Mouse (Mus musculus): ENCODE measurements around the gene Ryk. TPM values are rescaled to one million over a fixed set of nuclear protein-coding genes. Genes with fewer than 3 reads are reported as not detected.
A peak's percentile ranks its signal among the peaks of the same experiment; 100 is the strongest.

Gene Ryk
- polyA plus RNA-seq, 1 experiment: 6.8 TPM

GRCm38 (mm10) chr9:102868451-102868850 lies 33.7 kb downstream of the Ryk start:
- Histone ChIP-seq H3K27ac (ENCODE audit: insufficient read depth, low read length) (no peak overlapping the region), H3K27me3 (ENCODE audit: control insufficient read depth, insufficient read depth, low read length) (no peaks in the 10 kb centered on the region), H3K36me3 (ENCODE audit: control insufficient read depth, insufficient read depth, low read length) (no peaks in the 10 kb centered on the region), H3K4me3 (ENCODE audit: extremely low read depth, insufficient read depth, insufficient read length) (no peak overlapping the region), H3K4me1 (ENCODE audit: control insufficient read depth, insufficient read depth, insufficient read length) (no peaks in the 10 kb centered on the region)
- WGBS: 86% methylated on average over 7 of the region's 7 CpGs
- no peak for DNase-seq (ENCODE audit: low read depth in 1 of 2, low spot score in 2 of 2)
- TF ChIP-seq POLR2A (IDR thresholded peaks at IDR 0.05; ENCODE audit: low read depth, low read length) (no peak), CTCF (IDR thresholded peaks at IDR 0.05; ENCODE audit: extremely low read depth, insufficient read depth, insufficient read length, insufficient replicate concordance) (no peak)

- TF ChIP-seq POLR2A (IDR thresholded peaks at IDR 0.05; ENCODE audit: low read depth, low read length) (no peak), CTCF (IDR thresholded peaks at IDR 0.05; ENCODE audit: extremely low read depth, insufficient read depth, insufficient read length, insufficient replicate concordance) (no peak)
- Histone ChIP-seq H3K4me3 (ENCODE audit: extremely low read depth, insufficient read depth, insufficient read length) (no peak overlapping the region), H3K36me3 (ENCODE audit: control insufficient read depth, insufficient read depth, low read length) (no peaks in the 10 kb centered on the region), H3K27me3 (ENCODE audit: control insufficient read depth, insufficient read depth, low read length) (no peaks in the 10 kb centered on the region), H3K27ac (ENCODE audit: insufficient read depth, low read length) (no peak overlapping the region), H3K4me1 (ENCODE audit: control insufficient read depth, insufficient read depth, insufficient read length) (peaks cover 3% of the 10 kb centered on the region; the same call in 1 of the 2 replicates)
- no peak for DNase-seq (ENCODE audit: low read depth in 1 of 2, low spot score in 2 of 2)
- 80% methylated on average over 7 of the region's 7 CpGs for WGBS
Observed at GRCm38 (mm10) chr9:102876054-102876690, 41.5 kb downstream of the Ryk start.

GRCm38 (mm10) chr9:102877916-102878315 lies 43.2 kb downstream of the Ryk start:
- no peaks in the 10 kb centered on the region for H3K36me3 ChIP-seq (ENCODE audit: control insufficient read depth, insufficient read depth, low read length)
- TF ChIP-seq CTCF (IDR thresholded peaks at IDR 0.05; ENCODE audit: extremely low read depth, insufficient read depth, insufficient read length, insufficient replicate concordance): no peak
- no peak for TF ChIP-seq POLR2A (IDR thresholded peaks at IDR 0.05; ENCODE audit: low read depth, low read length)

GRCm38 (mm10) chr9:102879545-102879944 lies 44.8 kb downstream of the Ryk start:
- DNase-seq (ENCODE audit: low read depth in 1 of 2, low spot score in 2 of 2): peak; percentile 65 to 70
- Histone ChIP-seq H3K36me3 (ENCODE audit: control insufficient read depth, insufficient read depth, low read length) (no peaks in the 10 kb centered on the region), H3K27ac (ENCODE audit: insufficient read depth, low read length) (no peak overlapping the region), H3K4me1 (ENCODE audit: control insufficient read depth, insufficient read depth, insufficient read length) (peaks cover 3% of the 10 kb centered on the region; the same call in 1 of the 2 replicates), H3K27me3 (ENCODE audit: control insufficient read depth, insufficient read depth, low read length) (no peaks in the 10 kb centered on the region), H3K4me3 (ENCODE audit: extremely low read depth, insufficient read depth, insufficient read length) (no peak overlapping the region)
- peak; percentile 54; the same call in 1 of the 2 replicates for TF ChIP-seq CTCF (IDR thresholded peaks at IDR 0.05; ENCODE audit: extremely low read depth, insufficient read depth, insufficient read length, insufficient replicate concordance)
- no peak for TF ChIP-seq POLR2A (IDR thresholded peaks at IDR 0.05; ENCODE audit: low read depth, low read length)
- WGBS: 23% methylated on average over 8 of the region's 8 CpGs

More at GRCm38 (mm10) chr9:102877916-102878315, 43.2 kb downstream of the Ryk start:
- Histone ChIP-seq H3K4me3 (ENCODE audit: extremely low read depth, insufficient read depth, insufficient read length) (no peak overlapping the region), H3K27ac (ENCODE audit: insufficient read depth, low read length) (no peak overlapping the region), H3K4me1 (ENCODE audit: control insufficient read depth, insufficient read depth, insufficient read length) (peaks cover 3% of the 10 kb centered on the region; the same call in 1 of the 2 replicates), H3K27me3 (ENCODE audit: control insufficient read depth, insufficient read depth, low read length) (no peaks in the 10 kb centered on the region)
- WGBS: 93% methylated on average over 9 of the region's 9 CpGs
- DNase-seq (ENCODE audit: low read depth in 1 of 2, low spot score in 2 of 2): no peak

DNA sequence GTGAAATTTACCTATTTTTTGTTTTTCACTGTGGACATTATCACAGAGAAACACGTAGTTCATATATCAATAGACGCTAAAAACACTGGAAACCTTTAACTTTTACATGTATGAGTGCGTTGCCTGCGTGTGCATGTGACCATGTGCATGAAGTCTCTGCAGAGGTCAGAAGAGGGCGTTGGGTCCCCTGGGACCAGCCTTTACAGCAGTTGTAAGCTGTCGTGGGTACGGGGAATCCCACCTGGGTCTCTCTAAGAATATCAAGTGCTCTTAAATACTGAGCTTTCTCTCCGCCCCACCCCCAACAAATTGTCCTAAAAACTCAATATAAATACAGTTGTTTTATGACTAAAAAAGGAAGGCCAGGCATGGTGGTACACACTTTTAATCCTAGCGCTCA lies 50.0 kb downstream of the Ryk start:
- no peak overlapping the region for H3K27ac ChIP-seq (ENCODE audit: insufficient read depth, low read length)
- TF ChIP-seq CTCF (IDR thresholded peaks at IDR 0.05; ENCODE audit: extremely low read depth, insufficient read depth, insufficient read length, insufficient replicate concordance): no peak
- 71% methylated on average over 9 of the region's 9 CpGs for WGBS
- H3K36me3 ChIP-seq (ENCODE audit: control insufficient read depth, insufficient read depth, low read length): no peaks in the 10 kb centered on the region
- DNase-seq (ENCODE audit: low read depth in 1 of 2, low spot score in 2 of 2): no peak
- no peaks in the 10 kb centered on the region for H3K27me3 ChIP-seq (ENCODE audit: control insufficient read depth, insufficient read depth, low read length)
- H3K4me3 ChIP-seq (ENCODE audit: extremely low read depth, insufficient read depth, insufficient read length): no peak overlapping the region
- H3K4me1 ChIP-seq (ENCODE audit: control insufficient read depth, insufficient read depth, insufficient read length): no peaks in the 10 kb centered on the region

DNA sequence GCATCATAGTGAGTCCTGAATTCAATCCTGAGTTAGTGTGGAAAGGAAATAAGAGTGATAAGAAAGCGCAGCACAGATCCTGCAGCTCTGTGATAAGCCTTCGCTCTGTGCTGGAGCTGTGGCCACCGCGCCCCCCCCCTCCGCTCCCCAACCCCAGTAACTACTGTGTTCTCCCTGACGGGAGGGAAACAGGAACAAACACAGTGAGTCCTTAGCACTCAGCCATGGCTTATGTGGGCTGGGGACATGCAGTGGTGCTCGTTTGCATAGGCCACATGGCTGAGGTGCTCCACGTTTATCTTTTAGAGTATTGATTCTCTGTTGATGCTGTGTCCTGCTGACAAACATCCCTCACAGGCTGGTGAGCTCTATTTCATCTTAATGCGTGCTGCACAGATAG lies 55.4 kb downstream of the Ryk start:
- Histone ChIP-seq H3K27ac (ENCODE audit: insufficient read depth, low read length) (no peak overlapping the region), H3K4me3 (ENCODE audit: extremely low read depth, insufficient read depth, insufficient read length) (no peak overlapping the region), H3K36me3 (ENCODE audit: control insufficient read depth, insufficient read depth, low read length) (no peaks in the 10 kb centered on the region), H3K27me3 (ENCODE audit: control insufficient read depth, insufficient read depth, low read length) (no peaks in the 10 kb centered on the region), H3K4me1 (ENCODE audit: control insufficient read depth, insufficient read depth, insufficient read length) (no peaks in the 10 kb centered on the region)
- WGBS: 25% methylated on average over 9 of the region's 9 CpGs
- no peak for TF ChIP-seq POLR2A (IDR thresholded peaks at IDR 0.05; ENCODE audit: low read depth, low read length)
- TF ChIP-seq CTCF (IDR thresholded peaks at IDR 0.05; ENCODE audit: extremely low read depth, insufficient read depth, insufficient read length, insufficient replicate concordance): no peak
- DNase-seq (ENCODE audit: low read depth in 1 of 2, low spot score in 2 of 2): no peak

Measured in spleen, adult 2 months (tissue).